Mouse (Mus musculus): ENCODE results near the gene Gpc3. TPM values are rescaled to one million over a fixed set of nuclear protein-coding genes. Genes with fewer than 3 reads are reported as not detected.
A peak's percentile ranks its signal among the peaks of the same experiment; 100 is the strongest.

Gpc3 gene
- polyA plus RNA-seq, 2 experiments, result 181 to 240 TPM

DNA sequence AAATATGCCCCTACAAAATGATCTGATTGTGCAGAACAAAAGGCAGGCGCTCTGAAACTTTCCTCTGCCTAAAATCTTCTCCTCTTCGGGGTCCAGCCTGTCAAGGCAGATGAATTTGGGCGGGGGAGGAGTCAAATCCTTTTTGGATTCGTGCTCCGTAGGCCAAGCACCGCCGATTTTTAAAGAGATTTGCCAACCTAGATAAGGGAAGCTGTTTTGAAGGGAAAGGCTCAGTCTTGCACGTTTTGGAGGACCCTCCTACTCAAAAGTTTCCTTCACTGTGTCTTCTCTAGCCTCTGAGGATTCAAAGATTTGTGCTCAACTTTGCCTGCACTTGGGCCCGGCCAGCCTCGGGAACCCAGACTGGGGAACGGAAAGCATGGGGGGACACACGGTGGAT, 944 bp downstream of the Gpc3 start:
- H3K27ac ChIP-seq, result no peak overlapping the region
- H3K9ac ChIP-seq (replicated peaks), result no peak overlapping the region; the same call in 1 of the 2 replicates
- peaks cover 16% of the 10 kb centered on the region for H3K27me3 ChIP-seq (ENCODE audit: control insufficient read depth, insufficient read depth, low read length)
- WGBS (ENCODE audit: insufficient replicate concordance), result 9% methylated on average over 12 of the region's 12 CpGs
- H3K36me3 ChIP-seq (replicated peaks; ENCODE audit: control insufficient read depth, insufficient read depth, low read depth), result no peaks in the 10 kb centered on the region
- no peak for TF ChIP-seq CTCF (IDR thresholded peaks at IDR 0.05; ENCODE audit: low read depth)
- no peak for TF ChIP-seq EP300 (IDR thresholded peaks at IDR 0.05; ENCODE audit: low read depth)
- H3K9me3 ChIP-seq (ENCODE audit: control insufficient read depth, low read length), result no peaks in the 10 kb centered on the region
- peak overlapping the region; percentile 44 to 65 for H3K4me3 ChIP-seq (ENCODE audit: insufficient read depth in 1 of 2, low read depth in 2 of 2, low read length in 2 of 2)
- H3K4me2 ChIP-seq (ENCODE audit: low read depth), result peak overlapping the region; percentile 15; the same call in 1 of the 2 replicates
- DNase-seq (ENCODE audit: low read depth in 3 of 3, low spot score in 3 of 3) (no peak), ATAC-seq (ENCODE audit: insufficient read depth) (no peak)
- no peaks in the 10 kb centered on the region for H3K4me1 ChIP-seq (replicated peaks; ENCODE audit: control insufficient read depth in 2 of 2, insufficient read depth in 2 of 2, low read length in 1 of 2)

DNA sequence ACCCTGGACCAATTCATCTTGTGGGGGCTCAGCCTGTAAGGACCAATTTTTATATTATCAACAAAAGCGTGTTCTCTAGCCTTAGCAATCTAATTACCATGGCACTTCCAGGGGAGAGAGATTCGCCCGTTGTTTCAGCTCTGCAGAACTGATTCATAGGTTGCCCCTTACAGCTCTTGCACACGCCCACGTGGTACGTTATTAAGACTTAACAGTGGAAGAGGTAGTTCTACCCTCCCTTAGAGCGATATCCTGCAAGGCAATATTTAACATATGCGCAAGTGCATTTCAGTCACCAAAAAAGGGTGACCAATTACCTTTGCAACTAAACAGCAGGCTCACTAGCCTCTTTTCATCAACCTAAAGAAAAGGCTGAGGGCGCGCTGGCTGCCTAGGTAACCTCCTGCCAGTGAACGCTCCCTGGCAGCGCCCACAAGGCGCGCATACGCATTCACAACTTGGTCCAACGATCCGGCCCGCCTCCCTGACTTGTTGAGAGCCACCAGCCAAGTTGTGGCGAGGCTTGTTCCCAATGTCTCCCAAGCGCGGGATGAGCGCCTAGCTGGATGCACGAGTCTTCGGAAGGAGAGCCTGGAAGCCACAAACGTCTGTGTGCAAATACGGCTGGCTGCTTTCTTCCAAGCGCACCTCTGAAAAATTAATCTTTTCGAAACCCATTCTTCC, 1.6 kb downstream of the Gpc3 start:
- H3K27me3 ChIP-seq (ENCODE audit: control insufficient read depth, insufficient read depth, low read length), result peaks cover 16% of the 10 kb centered on the region
- no peaks in the 10 kb centered on the region for H3K36me3 ChIP-seq (replicated peaks; ENCODE audit: control insufficient read depth, insufficient read depth, low read depth)
- DNase-seq (ENCODE audit: low read depth in 3 of 3, low spot score in 3 of 3) (no peak), ATAC-seq (ENCODE audit: insufficient read depth) (no peak)
- H3K4me1 ChIP-seq (replicated peaks; ENCODE audit: control insufficient read depth in 2 of 2, insufficient read depth in 2 of 2, low read length in 1 of 2), result no peaks in the 10 kb centered on the region
- no peak overlapping the region for H3K27ac ChIP-seq
- peak overlapping the region; percentile 44 to 65 for H3K4me3 ChIP-seq (ENCODE audit: insufficient read depth in 1 of 2, low read depth in 2 of 2, low read length in 2 of 2)
- no peaks in the 10 kb centered on the region for H3K9me3 ChIP-seq (ENCODE audit: control insufficient read depth, low read length)
- TF ChIP-seq CTCF (IDR thresholded peaks at IDR 0.05; ENCODE audit: low read depth) (no peak), EP300 (IDR thresholded peaks at IDR 0.05; ENCODE audit: low read depth) (no peak)
- WGBS (ENCODE audit: insufficient replicate concordance), result 16% methylated on average over 28 of the region's 28 CpGs
- no peak overlapping the region; the same call in 1 of the 2 replicates for H3K9ac ChIP-seq (replicated peaks)
- H3K4me2 ChIP-seq (ENCODE audit: low read depth), result peak overlapping the region; percentile 13

DNA sequence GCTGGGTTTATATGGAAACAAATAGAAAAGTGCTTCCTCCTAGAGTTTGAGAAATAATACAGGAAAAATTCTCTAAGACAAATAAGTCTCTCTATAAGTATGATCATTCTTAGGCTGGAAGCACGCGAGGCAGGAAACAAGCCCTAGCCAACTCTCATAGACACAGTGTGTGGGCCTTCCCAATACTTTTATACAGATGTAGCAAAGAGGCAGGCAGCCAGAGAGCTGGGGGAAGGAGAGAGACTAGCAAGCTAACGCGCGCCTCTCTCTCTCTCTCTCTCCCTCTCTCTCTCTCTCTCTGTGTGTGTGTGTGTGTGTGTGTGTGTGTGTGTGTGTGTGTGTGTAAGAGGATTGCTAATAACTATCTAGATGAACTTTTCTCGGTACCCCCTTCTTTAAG, 2.2 kb downstream of the Gpc3 start:
- H3K27me3 ChIP-seq (ENCODE audit: control insufficient read depth, insufficient read depth, low read length), result peaks cover 16% of the 10 kb centered on the region
- no peaks in the 10 kb centered on the region for H3K4me1 ChIP-seq (replicated peaks; ENCODE audit: control insufficient read depth in 2 of 2, insufficient read depth in 2 of 2, low read length in 1 of 2)
- no peaks in the 10 kb centered on the region for H3K36me3 ChIP-seq (replicated peaks; ENCODE audit: control insufficient read depth, insufficient read depth, low read depth)
- no peak overlapping the region for H3K27ac ChIP-seq
- no peak overlapping the region for H3K4me2 ChIP-seq (ENCODE audit: low read depth)
- no peak for TF ChIP-seq CTCF (IDR thresholded peaks at IDR 0.05; ENCODE audit: low read depth)
- TF ChIP-seq EP300 (IDR thresholded peaks at IDR 0.05; ENCODE audit: low read depth), result no peak
- 56% methylated on average over 6 of the region's 6 CpGs for WGBS (ENCODE audit: insufficient replicate concordance)
- H3K9ac ChIP-seq (replicated peaks), result no peak overlapping the region
- ATAC-seq (ENCODE audit: insufficient read depth) (no peak), DNase-seq (ENCODE audit: low read depth in 3 of 3, low spot score in 3 of 3) (no peak)
- peak overlapping the region; percentile 44 to 65; a peak in 3 of 4 replicates for H3K4me3 ChIP-seq (ENCODE audit: insufficient read depth in 1 of 2, low read depth in 2 of 2, low read length in 2 of 2)
- no peaks in the 10 kb centered on the region for H3K9me3 ChIP-seq (ENCODE audit: control insufficient read depth, low read length)

- Histone ChIP-seq H3K9me3 (ENCODE audit: control insufficient read depth, low read length) (no peaks in the 10 kb centered on the region), H3K4me1 (replicated peaks; ENCODE audit: control insufficient read depth in 2 of 2, insufficient read depth in 2 of 2, low read length in 1 of 2) (no peaks in the 10 kb centered on the region), H3K9ac (replicated peaks) (no peak overlapping the region), H3K4me2 (ENCODE audit: low read depth) (no peak overlapping the region), H3K4me3 (ENCODE audit: insufficient read depth in 1 of 2, low read depth in 2 of 2, low read length in 2 of 2) (no peak overlapping the region), H3K27me3 (ENCODE audit: control insufficient read depth, insufficient read depth, low read length) (no peaks in the 10 kb centered on the region), H3K27ac (no peak overlapping the region), H3K36me3 (replicated peaks; ENCODE audit: control insufficient read depth, insufficient read depth, low read depth) (no peaks in the 10 kb centered on the region)
- 49% methylated on average over 4 of the region's 4 CpGs for WGBS (ENCODE audit: insufficient replicate concordance)
- TF ChIP-seq CTCF (IDR thresholded peaks at IDR 0.05; ENCODE audit: low read depth), result peak; percentile 43
- no peak for TF ChIP-seq EP300 (IDR thresholded peaks at IDR 0.05; ENCODE audit: low read depth)
- DNase-seq (ENCODE audit: low read depth in 3 of 3, low spot score in 3 of 3) (no peak), ATAC-seq (ENCODE audit: insufficient read depth) (no peak)
Observed at GRCm38 (mm10) chrX:52603143-52603542, 10.6 kb downstream of the Gpc3 start.

GRCm38 (mm10) chrX:52599246-52599645, 14.5 kb downstream of the Gpc3 start:
- H3K4me2 ChIP-seq (ENCODE audit: low read depth), result no peak overlapping the region

More at GRCm38 (mm10) chrX:52599246-52599645, 14.5 kb downstream of the Gpc3 start:
- no peak for ATAC-seq (ENCODE audit: insufficient read depth)
- Histone ChIP-seq H3K27me3 (ENCODE audit: control insufficient read depth, insufficient read depth, low read length) (no peaks in the 10 kb centered on the region), H3K9ac (replicated peaks) (no peak overlapping the region), H3K27ac (no peak overlapping the region), H3K36me3 (replicated peaks; ENCODE audit: control insufficient read depth, insufficient read depth, low read depth) (no peaks in the 10 kb centered on the region), H3K4me3 (ENCODE audit: insufficient read depth in 1 of 2, low read depth in 2 of 2, low read length in 2 of 2) (no peak overlapping the region), H3K9me3 (ENCODE audit: control insufficient read depth, low read length) (no peaks in the 10 kb centered on the region), H3K4me1 (replicated peaks; ENCODE audit: control insufficient read depth in 2 of 2, insufficient read depth in 2 of 2, low read length in 1 of 2) (no peaks in the 10 kb centered on the region)
- DNase-seq (ENCODE audit: low read depth in 3 of 3, low spot score in 3 of 3), result no peak
- WGBS (ENCODE audit: insufficient replicate concordance), result 31% methylated on average over 1 of the region's 1 CpGs
- TF ChIP-seq EP300 (IDR thresholded peaks at IDR 0.05; ENCODE audit: low read depth) (no peak), CTCF (IDR thresholded peaks at IDR 0.05; ENCODE audit: low read depth) (no peak)

All from liver, embryonic 14.5 days (tissue).